Mouse (Mus musculus): ENCODE results near the gene Try4.
"Not testable (repeated sequence)": the region's sequence is repeated elsewhere in the genome, so short reads cannot be mapped to it uniquely, and the experiment has no call there.

The Try4 gene

DNA sequence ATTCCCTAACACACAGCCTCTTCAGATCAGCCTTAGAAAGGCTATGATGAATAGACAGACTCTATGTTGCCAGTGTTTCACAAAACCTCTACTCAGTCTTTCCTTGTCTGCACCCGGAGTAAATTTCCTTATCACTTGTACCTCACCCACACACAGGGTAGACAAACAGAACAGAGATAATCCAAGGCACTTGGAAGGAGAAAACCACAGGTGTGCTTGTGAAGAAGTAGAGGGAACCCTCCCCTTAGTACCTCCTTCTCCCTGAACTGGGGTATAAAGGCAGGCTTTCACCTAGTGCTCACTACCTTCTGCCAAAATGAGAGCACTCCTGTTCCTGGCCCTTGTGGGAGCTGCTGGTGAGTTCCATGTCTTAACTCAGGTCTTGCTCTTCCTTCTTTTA is at the start of gene Try4:
TSS of gene Try4 (plus strand) at position 301 of the 400 bp plus-strand sequence.
- no peak for DNase-seq (ENCODE audit: low spot score in 2 of 2)

DNA sequence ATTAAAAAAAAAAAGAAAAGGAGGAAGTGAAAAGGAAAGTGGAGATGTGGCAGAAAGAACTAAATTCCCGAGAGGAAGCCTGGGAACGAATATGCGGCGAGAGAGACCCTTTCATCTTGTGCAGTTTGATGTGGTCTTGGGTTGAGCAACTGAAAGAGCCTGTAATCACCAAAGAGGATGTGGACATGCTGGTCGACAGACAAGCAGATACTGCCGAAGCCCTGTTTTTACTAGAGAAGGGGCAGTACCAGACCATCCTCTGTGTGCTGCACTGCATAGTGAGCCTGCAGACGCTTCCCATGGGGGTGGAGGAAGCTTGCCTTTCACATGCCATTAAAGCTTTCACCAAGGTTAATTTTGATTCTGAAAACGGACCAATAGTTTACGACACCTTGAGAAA is 48.8 kb upstream of the Try4 start:
- not testable (repeated sequence) for DNase-seq (ENCODE audit: low spot score in 2 of 2)

DNA sequence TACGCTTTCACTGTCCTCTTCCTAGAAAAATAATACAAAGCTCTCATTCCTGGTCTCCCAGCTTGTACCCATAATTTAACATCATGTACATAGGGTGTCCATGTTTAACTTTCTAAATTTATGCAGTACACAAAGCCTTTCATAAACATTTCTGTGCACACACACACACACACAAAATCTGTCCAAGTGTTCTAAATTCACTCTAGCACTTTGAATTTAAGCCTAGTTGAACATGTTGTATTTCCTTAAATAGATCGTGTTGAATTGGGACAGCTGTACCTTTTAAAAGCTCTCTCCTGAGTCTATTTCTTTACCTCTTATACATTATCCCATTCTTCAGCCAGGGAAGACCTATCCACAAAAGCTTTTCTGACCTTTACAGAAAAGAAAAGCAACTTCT is 45.6 kb upstream of the Try4 start:
- DNase-seq (ENCODE audit: low spot score in 2 of 2), result no peak

DNA sequence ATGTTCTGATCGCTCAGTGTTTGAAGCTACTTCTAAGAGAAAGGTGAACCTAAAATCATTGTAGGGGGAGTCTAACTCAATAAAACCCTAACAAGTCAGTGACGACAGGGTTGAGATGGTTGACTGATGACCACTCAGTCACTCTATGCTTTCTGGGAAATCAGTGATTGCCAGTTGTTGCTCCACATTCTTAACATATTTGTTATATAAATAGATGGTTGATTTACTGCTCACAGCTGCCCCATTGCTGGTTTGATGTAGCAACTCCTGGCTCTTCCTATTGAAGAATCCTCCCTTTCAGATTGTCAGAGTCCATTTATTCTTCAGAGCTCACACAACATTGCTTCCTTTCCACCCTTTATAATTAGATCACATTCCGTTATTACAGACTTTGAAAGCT is 44.6 kb upstream of the Try4 start:
- DNase-seq (ENCODE audit: low spot score in 2 of 2), result no peak

DNA sequence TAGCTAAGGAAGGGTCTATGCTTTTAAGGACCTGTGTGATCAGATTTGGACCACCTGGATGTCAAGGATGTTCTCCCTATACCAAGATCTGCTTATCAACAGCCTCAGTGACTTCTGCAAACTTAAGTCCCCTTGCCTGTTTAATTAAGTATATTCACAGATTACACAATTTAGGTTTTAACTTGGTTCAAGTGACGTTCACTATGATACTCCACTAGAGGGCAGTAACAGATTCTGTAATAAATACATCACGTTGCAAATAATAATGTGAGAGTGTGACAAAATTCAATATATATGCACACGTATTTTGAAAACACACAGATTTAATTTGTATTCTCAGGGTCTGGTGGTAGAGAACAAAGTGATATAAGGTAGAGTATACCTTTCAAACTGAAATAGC is 39.3 kb upstream of the Try4 start:
- no peak for DNase-seq (ENCODE audit: low spot score in 2 of 2)

DNA sequence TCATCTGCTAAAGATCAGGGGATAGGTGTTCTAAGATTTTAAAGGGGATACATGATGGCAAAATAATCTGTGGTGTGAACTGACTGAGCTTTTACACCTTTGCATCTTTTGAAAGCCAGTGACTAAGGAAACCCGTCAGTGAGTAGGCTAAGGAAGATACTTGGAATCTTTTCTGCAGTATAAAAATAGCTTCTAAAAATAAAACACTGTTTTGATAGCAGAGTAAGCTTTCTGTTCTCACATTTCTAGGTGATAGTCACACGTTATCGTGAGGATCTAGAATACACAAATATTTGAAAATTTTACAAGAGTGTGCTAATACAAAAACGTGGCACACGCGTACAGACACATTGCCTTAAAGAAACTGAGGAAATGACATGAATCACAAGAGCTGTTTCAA is 35.9 kb upstream of the Try4 start:
- no peak for DNase-seq (ENCODE audit: low spot score in 2 of 2)

DNA sequence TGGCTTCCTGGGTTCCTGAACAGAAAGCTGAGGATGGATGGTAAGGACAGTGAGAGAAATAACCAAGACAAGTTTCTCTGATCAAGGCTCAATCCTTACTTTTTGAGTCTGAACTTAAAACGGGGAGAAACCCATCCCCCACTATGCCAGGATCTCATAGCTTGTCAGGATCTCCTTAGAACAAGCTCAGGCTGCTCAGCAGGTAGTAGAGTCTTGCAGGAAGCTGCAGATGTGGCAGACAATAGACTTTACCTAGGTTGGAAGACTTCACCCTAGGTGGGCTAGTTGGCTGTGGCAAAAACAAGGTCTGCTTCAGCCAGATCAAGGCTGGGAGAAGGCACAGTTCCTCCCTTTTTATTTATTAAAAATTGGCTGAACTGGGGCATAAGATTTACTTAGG is 3.8 kb upstream of the Try4 start:
- no peak for DNase-seq (ENCODE audit: low spot score in 2 of 2)

DNA sequence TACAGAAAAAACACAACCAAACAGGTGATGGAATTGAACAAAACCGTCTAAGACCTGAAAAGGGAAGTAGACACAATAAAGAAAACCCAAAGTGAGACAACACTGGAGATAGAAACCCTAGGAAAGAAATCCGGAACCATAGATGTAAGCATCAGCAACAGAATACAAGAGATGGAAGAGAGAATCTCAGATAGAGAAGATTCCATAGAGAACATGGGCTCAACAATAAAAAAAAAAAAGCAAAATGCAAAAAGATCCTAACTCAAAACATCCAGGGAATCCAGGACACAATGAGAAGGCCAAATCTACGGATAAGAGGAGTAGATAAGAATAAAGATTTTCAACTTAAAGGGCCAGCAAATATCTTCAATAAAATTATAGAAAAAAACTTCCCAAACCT is 14.7 kb downstream of the Try4 start, which contains the start of gene Try5:
TSS of gene Try5 (minus strand) at position 101 of the 400 bp plus-strand sequence.
- not testable (repeated sequence) for DNase-seq (ENCODE audit: low spot score in 2 of 2)

DNA sequence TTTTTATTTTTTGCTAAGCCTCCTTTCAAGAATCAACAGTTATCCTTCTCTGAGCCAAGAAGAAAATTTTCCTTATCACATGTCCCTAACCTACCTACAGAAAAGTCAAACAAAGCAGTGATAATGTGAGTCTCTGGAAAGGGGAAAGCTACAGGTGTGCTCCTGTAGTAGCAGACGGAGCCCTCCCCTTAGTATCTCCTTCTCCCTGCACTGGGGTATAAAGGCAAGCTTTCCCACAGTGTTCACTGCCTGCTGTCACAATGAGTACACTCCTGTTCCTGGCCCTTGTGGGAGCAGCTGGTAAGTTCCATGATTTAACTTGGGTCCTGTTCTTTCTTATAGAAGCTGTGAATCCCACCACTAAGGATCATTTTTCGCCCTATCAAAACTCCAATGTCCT is 51.9 kb downstream of the Try4 start, which contains the start of gene Try10:
TSS of gene Try10 (plus strand) at position 174 of the 400 bp plus-strand sequence.
- no peak for DNase-seq (ENCODE audit: low spot score in 2 of 2)

All from natural killer cell, adult 2 months (primary cell).